Mouse (Mus musculus) heart, adult 2 months (tissue): ENCODE measurements around the gene Ctbp2.

Source experiments
- CTCF ChIP-seq: fragments of 200-600 bp; IDR thresholded peaks from 2 replicates; pipeline ENCODE4 v1.8.1; 2022; ENCODE audit warnings: antibody characterized with exemption, mild to moderate bottlenecking, moderate library complexity
- EP300 ChIP-seq: fragments of 200-500 bp; IDR thresholded peaks from 2 replicates; pipeline ENCODE4 v1.6.1; 2011; ENCODE audit warnings: low read depth, low read length, control low read depth; ENCODE audit not compliant: insufficient read depth
- POLR2A ChIP-seq: fragments of 200-500 bp; IDR thresholded peaks from 2 replicates; pipeline ENCODE4 v1.6.1; 2011; ENCODE audit warnings: mild to moderate bottlenecking, low read depth, low read length, control low read depth; ENCODE audit not compliant: insufficient read depth

- TF ChIP-seq POLR2A (no peak), CTCF (no peak), EP300 (no peak)
Observed at GRCm38 (mm10) chr7:132994628-132995191, 129.4 kb downstream of the Ctbp2 start.
